Mouse (Mus musculus): Measurements from ENCODE around the gene Stn1.

- no peak for TF ChIP-seq POLR2A (IDR thresholded peaks at IDR 0.05; ENCODE audit: low read depth, low read length)
- TF ChIP-seq CTCF (IDR thresholded peaks at IDR 0.05; ENCODE audit: borderline replicate concordance, insufficient read depth, low read length): no peak
Measured at GRCm38 (mm10) chr19:47455001-47455755, 82.1 kb downstream of the Stn1 start.

Measured in embryonic fibroblast, embryonic 13.5 days (primary cell).